Comparison of ENCODE assay signal across 31 mouse cellular contexts in genomic region chr6:49028019-49028418, GRCm38 (mm10). TPM values are rescaled to one million over a fixed set of nuclear protein-coding genes. Genes with fewer than 3 reads are reported as not detected.
DNase-seq lines count a peak whose midpoint lies in the region; ATAC-seq and TF ChIP-seq lines count a peak whose summit lies in the region.
"Had no signal": no experiment of that assay in that cellular context is flagged by ENCODE, and none has a peak within 500 bp of the region (broad histone marks: within the 10 kb centered on the region; RNA-seq: fewer than 3 reads in every experiment).

No protein-coding gene starts in this region.

- TF ChIP-seq POLR2A in bone marrow macrophage, adult 2 months (IDR thresholded peaks at IDR 0.05; ENCODE audit: borderline replicate concordance, low read depth, low read length): no peak

- ATAC-seq in liver, postnatal 0 days: peak; percentile 55
- ATAC-seq in liver, embryonic 12.5 days: no peak
- ATAC-seq in kidney, embryonic 15.5 days (replicated peaks; ENCODE audit: low FRiP score): no peak
- ATAC-seq: forebrain, embryonic 13.5 days had no signal

- no peak for TF ChIP-seq CTCF in liver, postnatal 0 days (IDR thresholded peaks at IDR 0.05; ENCODE audit: low read depth)
- TF ChIP-seq CTCF in bone marrow macrophage, adult 2 months (IDR thresholded peaks at IDR 0.05; ENCODE audit: low read depth, low read length): no peak

- H3K4me3 ChIP-seq in liver, postnatal 0 days (ENCODE audit: low read depth, low read length): no peak overlapping the region
- H3K4me3 ChIP-seq in liver, embryonic 12.5 days: no peak overlapping the region
- H3K4me3 ChIP-seq in bone marrow macrophage, adult 2 months (ENCODE audit: insufficient read depth, low read length): no peak overlapping the region
- H3K4me3 ChIP-seq in kidney, embryonic 15.5 days (replicated peaks): no peak overlapping the region
- H3K4me3 ChIP-seq: embryonic facial prominence, embryonic 13.5 days; erythroblast, embryonic 14.5 days; forebrain, embryonic 13.5 days; heart, embryonic 12.5 days; midbrain, embryonic 12.5 days; neural tube, embryonic 15.5 days had no signal

- H3K9ac ChIP-seq in liver, postnatal 0 days (replicated peaks): no peak overlapping the region
- H3K9ac ChIP-seq in liver, embryonic 12.5 days: no peak overlapping the region
- no peak overlapping the region for H3K9ac ChIP-seq in kidney, embryonic 15.5 days
- H3K9ac ChIP-seq: embryonic facial prominence, embryonic 13.5 days; forebrain, embryonic 13.5 days; heart, embryonic 12.5 days; midbrain, embryonic 12.5 days; neural tube, embryonic 15.5 days had no signal

- H3K4me2 ChIP-seq in liver, postnatal 0 days (ENCODE audit: low read depth, low read length): no peak overlapping the region
- H3K4me2 ChIP-seq in liver, embryonic 12.5 days: no peak overlapping the region
- no peak overlapping the region for H3K4me2 ChIP-seq in kidney, embryonic 15.5 days
- H3K4me2 ChIP-seq: embryonic facial prominence, embryonic 13.5 days; forebrain, embryonic 13.5 days; heart, embryonic 12.5 days; midbrain, embryonic 12.5 days; neural tube, embryonic 15.5 days had no signal

- no peak overlapping the region for H3K27ac ChIP-seq in liver, postnatal 0 days (ENCODE audit: low read depth)
- H3K27ac ChIP-seq in liver, embryonic 12.5 days: no peak overlapping the region
- peak overlapping the region; percentile 96 for H3K27ac ChIP-seq in bone marrow macrophage, adult 2 months (ENCODE audit: insufficient read depth, low read depth, low read length)
- H3K27ac ChIP-seq in kidney, embryonic 15.5 days: no peak overlapping the region
- H3K27ac ChIP-seq: embryonic facial prominence, embryonic 13.5 days; forebrain, embryonic 13.5 days; midbrain, embryonic 12.5 days; neural tube, embryonic 15.5 days had no signal

- DNase-seq in liver, postnatal 0 days: no peak
- peak; percentile 54 for DNase-seq in large intestine, adult 2 months (ENCODE audit: low read depth, low spot score)
- no peak for DNase-seq in T-cell, adult 2 months (ENCODE audit: low spot score)
- no peak for DNase-seq in thymus, postnatal 10 days (ENCODE audit: low spot score in 2 of 2)
- DNase-seq: adrenal gland, postnatal 10 days; B cell, adult 2 months; cerebellum, adult 2 months; cerebellum, postnatal 25 days; heart, postnatal 10 days; layer of hippocampus, postnatal 36 days; lung, adult 18-20 months; lung, postnatal 14 days; right cerebral cortex, adult 18-20 months; thymus, postnatal 14 days had no signal

- H3K36me3 ChIP-seq in liver, postnatal 0 days (replicated peaks; ENCODE audit: insufficient read depth, low read length): no peaks in the 10 kb centered on the region
- no peaks in the 10 kb centered on the region for H3K36me3 ChIP-seq in liver, embryonic 12.5 days
- no peaks in the 10 kb centered on the region for H3K36me3 ChIP-seq in kidney, embryonic 15.5 days
- H3K36me3 ChIP-seq: embryonic facial prominence, embryonic 13.5 days; G1E; heart, embryonic 12.5 days; midbrain, embryonic 12.5 days; neural tube, embryonic 15.5 days had no signal

- no peak for TF ChIP-seq EP300 in liver, postnatal 0 days (IDR thresholded peaks at IDR 0.05; ENCODE audit: low read depth)

- WGBS in liver, postnatal 0 days (ENCODE audit: insufficient replicate concordance): 74% methylated on average over 6 of the region's 6 CpGs
- WGBS in liver, embryonic 12.5 days (ENCODE audit: insufficient replicate concordance): 58% methylated on average over 6 of the region's 6 CpGs
- 27% methylated on average over 6 of the region's 6 CpGs for WGBS in large intestine, adult 2 months
- WGBS in kidney, embryonic 15.5 days: 75% methylated on average over 6 of the region's 6 CpGs

- no peaks in the 10 kb centered on the region for H3K4me1 ChIP-seq in liver, postnatal 0 days (ENCODE audit: insufficient read depth)
- no peaks in the 10 kb centered on the region for H3K4me1 ChIP-seq in liver, embryonic 12.5 days
- peaks cover 83% of the 10 kb centered on the region for H3K4me1 ChIP-seq in bone marrow macrophage, adult 2 months (ENCODE audit: control insufficient read depth, insufficient read depth, low read length)
- H3K4me1 ChIP-seq in kidney, embryonic 15.5 days: peaks cover 10% of the 10 kb centered on the region; the same call in 1 of the 2 replicates
- H3K4me1 ChIP-seq: embryonic facial prominence, embryonic 13.5 days; heart, embryonic 12.5 days; midbrain, embryonic 12.5 days; neural tube, embryonic 15.5 days had no signal

- H3K27me3 ChIP-seq in liver, postnatal 0 days (ENCODE audit: insufficient read depth, low read length): no peaks in the 10 kb centered on the region
- H3K27me3 ChIP-seq in liver, embryonic 12.5 days (replicated peaks): 0 out of 2 replicates have a peak, but pooled peaks cover 11% of the 10 kb centered on the region
- no peaks in the 10 kb centered on the region for H3K27me3 ChIP-seq in kidney, embryonic 15.5 days
- H3K27me3 ChIP-seq: CH12.LX; embryonic facial prominence, embryonic 13.5 days; midbrain, embryonic 12.5 days had no signal

- no peaks in the 10 kb centered on the region for H3K9me3 ChIP-seq in liver, postnatal 0 days (ENCODE audit: low read length)
- H3K9me3 ChIP-seq in liver, embryonic 12.5 days (replicated peaks): no peaks in the 10 kb centered on the region
- no peaks in the 10 kb centered on the region for H3K9me3 ChIP-seq in kidney, embryonic 15.5 days (replicated peaks)
- H3K9me3 ChIP-seq: embryonic facial prominence, embryonic 13.5 days; forebrain, embryonic 13.5 days; G1E; heart, embryonic 12.5 days; midbrain, embryonic 12.5 days; neural tube, embryonic 15.5 days had no signal

RNA-seq across cellular contexts. Expression of gene Gpnmb, which starts 8.3 kb away (rescaled TPM):
- 0.52 and 0.53 TPM in 2 replicates for polyA plus RNA-seq in liver, postnatal 0 days (2015; fragmentation: Nextera tagmentation; extraction: Ambion mirVana)
- polyA plus RNA-seq in liver, embryonic 12.5 days (2016; fragmentation: Nextera tagmentation; extraction: Ambion mirVana): 0.17 and 0.36 TPM in 2 replicates
- 3,378 and 3,910 TPM in 2 replicates for polyA plus RNA-seq in bone marrow macrophage, adult 2 months (2012; ENCODE audit: insufficient read depth, insufficient read length, missing spikeins)
- 1.4 and 2.4 TPM in 2 replicates for polyA plus RNA-seq in large intestine, adult 2 months (2012; rRNA removed)
- 0.38 and 1.1 TPM in 2 replicates for polyA plus RNA-seq in kidney, embryonic 15.5 days (2015; fragmentation: Nextera tagmentation; extraction: Ambion mirVana)

RNA-seq across cellular contexts. Expression of gene Svs1, which starts 41.4 kb away (rescaled TPM):
- not detected in 2 replicates for polyA plus RNA-seq in liver, postnatal 0 days (2015; fragmentation: Nextera tagmentation; extraction: Ambion mirVana)
- not detected in 2 replicates for polyA plus RNA-seq in liver, embryonic 12.5 days (2016; fragmentation: Nextera tagmentation; extraction: Ambion mirVana)
- not detected in 2 replicates for polyA plus RNA-seq in bone marrow macrophage, adult 2 months (2012; ENCODE audit: insufficient read depth, insufficient read length, missing spikeins)
- polyA plus RNA-seq in large intestine, adult 2 months (2012; rRNA removed): not detected in 2 replicates
- not detected in 2 replicates for polyA plus RNA-seq in kidney, embryonic 15.5 days (2015; fragmentation: Nextera tagmentation; extraction: Ambion mirVana)
- polyA plus RNA-seq: cerebellum, adult 2 months; embryonic facial prominence, embryonic 13.5 days; erythroblast, embryonic 14.5 days; forebrain, embryonic 13.5 days; frontal cortex, adult 2 months; G1E; heart, embryonic 12.5 days; hindbrain, embryonic 11.5 days; kidney, embryonic 14.5 days; limb, embryonic 11.5 days; liver, adult 2 months; midbrain, embryonic 12.5 days; neural tube, embryonic 15.5 days; testis, adult 2 months had no signal

RNA-seq across cellular contexts. Expression of gene Malsu1, which starts 45.6 kb away (rescaled TPM):
- 54.5 and 55.5 TPM in 2 replicates for polyA plus RNA-seq in liver, postnatal 0 days (2015; fragmentation: Nextera tagmentation; extraction: Ambion mirVana)
- polyA plus RNA-seq in liver, embryonic 12.5 days (2016; fragmentation: Nextera tagmentation; extraction: Ambion mirVana): 47.9 and 52.9 TPM in 2 replicates
- polyA plus RNA-seq in bone marrow macrophage, adult 2 months (2012; ENCODE audit: insufficient read depth, insufficient read length, missing spikeins): 27.5 and 33.2 TPM in 2 replicates
- 13.7 and 14.4 TPM in 2 replicates for polyA plus RNA-seq in large intestine, adult 2 months (2012; rRNA removed)
- polyA plus RNA-seq in kidney, embryonic 15.5 days (2015; fragmentation: Nextera tagmentation; extraction: Ambion mirVana): 77.6 and 79.6 TPM in 2 replicates

RNA-seq across cellular contexts. Expression of gene Doxl2, which starts 53.3 kb away (rescaled TPM):
- not detected in 2 replicates for polyA plus RNA-seq in liver, postnatal 0 days (2015; fragmentation: Nextera tagmentation; extraction: Ambion mirVana)
- polyA plus RNA-seq in liver, embryonic 12.5 days (2016; fragmentation: Nextera tagmentation; extraction: Ambion mirVana): not detected in 2 replicates
- not detected in 2 replicates for polyA plus RNA-seq in bone marrow macrophage, adult 2 months (2012; ENCODE audit: insufficient read depth, insufficient read length, missing spikeins)
- polyA plus RNA-seq in large intestine, adult 2 months (2012; rRNA removed): not detected in 2 replicates
- polyA plus RNA-seq in kidney, embryonic 15.5 days (2015; fragmentation: Nextera tagmentation; extraction: Ambion mirVana): not detected in 2 replicates
- polyA plus RNA-seq: cerebellum, adult 2 months; embryonic facial prominence, embryonic 13.5 days; forebrain, embryonic 13.5 days; frontal cortex, adult 2 months; G1E; heart, embryonic 12.5 days; hindbrain, embryonic 11.5 days; kidney, embryonic 14.5 days; limb, embryonic 11.5 days; liver, adult 2 months; midbrain, embryonic 12.5 days; neural tube, embryonic 15.5 days; testis, adult 2 months had no signal

Comparison
In these comparisons a context has a peak if more than half of its experiments do, and no peak if none do; other contexts are left out.
1. RNA of gene Gpnmb, which starts 8.3 kb away (polyA plus RNA-seq): 3,378 to 3,910 TPM in bone marrow macrophage, adult 2 months; 1.4 to 2.4 TPM in large intestine, adult 2 months, 0.52 to 0.53 TPM in liver, postnatal 0 days, 0.38 to 1.1 TPM in kidney, embryonic 15.5 days and 0.17 to 0.36 TPM in liver, embryonic 12.5 days; every median in the first group is over 1,000 times any median in the second.